Mouse (Mus musculus) cerebellum, adult 2 months (tissue): Measurements from ENCODE around the gene Cd300lg.

ENCODE experiments used
- CTCF ChIP-seq: fragments of 200-500 bp; IDR thresholded peaks from 2 replicates; pipeline ENCODE4 v1.5.1; 2011; ENCODE audit warnings: low read depth, mild to moderate bottlenecking, control low read depth, low read length, moderate library complexity, borderline replicate concordance; ENCODE audit not compliant: insufficient read depth
- POLR2A ChIP-seq: fragments of 200-500 bp; IDR thresholded peaks from 2 replicates; pipeline ENCODE4 v1.6.1; 2011; ENCODE audit warnings: low read length, control low read depth, borderline replicate concordance; ENCODE audit not compliant: insufficient read depth

GRCm38 (mm10) chr11:102087081-102087751 is 45.9 kb downstream of the Cd300lg start:
- TF ChIP-seq POLR2A (no peak), CTCF (no peak)
